Mouse (Mus musculus) MEL (cell line): ENCODE measurements around the gene Nr2c2ap. TPM values are rescaled to one million over a fixed set of nuclear protein-coding genes. Genes with fewer than 3 reads are reported as not detected.

ENCODE experiments used
- DNase-seq: peaks from one replicate; pipeline ENCODE4 v3.0.0; 2011; ENCODE audit warnings: low read depth, low spot score
- H3K27ac ChIP-seq: 2 replicates; pipeline ENCODE4 v1.5.1; 2012; ENCODE audit warnings: low read depth, mild to moderate bottlenecking, control low read depth, low read length, moderate library complexity; ENCODE audit not compliant: control insufficient read depth
- H3K27me3 ChIP-seq, 2 experiments: fragments of 150-350 bp in 1 of 2; sonication (generic) in 1 of 2; 2 replicates each; pipeline ENCODE4 v1.6.1; 2012; ENCODE audit warnings: low read length in 2 of 2, mild to moderate bottlenecking in 2 of 2, improper control_type of control experiment in 1 of 2, moderate library complexity in 1 of 2; ENCODE audit not compliant: insufficient read depth in 2 of 2, control insufficient read depth in 1 of 2
- H3K36me3 ChIP-seq, 2 experiments: 2 replicates each; pipeline ENCODE4 v1.6.1; 2012 to 2014; ENCODE audit warnings: low read length in 2 of 2, improper control_type of control experiment in 1 of 2, inconsistent platforms in 1 of 2, mild to moderate bottlenecking in 1 of 2; ENCODE audit not compliant: insufficient read depth in 2 of 2, control insufficient read depth in 1 of 2
- H3K4me1 ChIP-seq, 2 experiments: fragments of 150-350 bp in 1 of 2; sonication (generic) in 1 of 2; 2 replicates each; pipeline ENCODE4 v1.6.1; 2012; ENCODE audit warnings: low read length in 2 of 2, improper control_type of control experiment in 1 of 2, mild to moderate bottlenecking in 1 of 2; ENCODE audit not compliant: insufficient read depth in 2 of 2, control insufficient read depth in 1 of 2
- H3K4me3 ChIP-seq, 2 experiments: fragments of 150-350 bp in 1 of 2; sonication (generic) in 1 of 2; 2 replicates each; pipeline ENCODE4 v1.5.1; 2012; ENCODE audit warnings: low read depth in 2 of 2, low read length in 2 of 2, mild to moderate bottlenecking in 2 of 2, moderate library complexity in 2 of 2, control low read depth in 1 of 2, improper control_type of control experiment in 1 of 2; ENCODE audit not compliant: control insufficient read depth in 1 of 2, insufficient read depth in 1 of 2
- H3K79me2 ChIP-seq: 2 replicates; pipeline ENCODE4 v1.6.1; 2012; ENCODE audit warnings: mild to moderate bottlenecking, low read length, moderate library complexity; ENCODE audit not compliant: control insufficient read depth, poor library complexity, insufficient read depth
- H3K9ac ChIP-seq: 2 replicates; pipeline ENCODE4 v1.6.1; 2012; ENCODE audit warnings: low read depth, mild to moderate bottlenecking, control low read depth, low read length, moderate library complexity; ENCODE audit not compliant: control insufficient read depth, poor library complexity, severe bottlenecking
- H3K9me3 ChIP-seq: fragments of 150-350 bp; sonication (generic); replicated peaks from 2 replicates; pipeline ENCODE4 v1.6.1; 2012; ENCODE audit warnings: mild to moderate bottlenecking, low read length, improper control_type of control experiment, moderate library complexity; ENCODE audit not compliant: insufficient read depth
- CHD2 ChIP-seq: IDR thresholded peaks from 2 replicates; pipeline ENCODE4 v1.6.1; 2011; ENCODE audit warnings: low read length, improper control_type of control experiment
- CTCF ChIP-seq, 3 experiments: IDR thresholded peaks in 2 of 3; conservative IDR thresholded peaks in 1 of 3; 2 replicates each; pipeline ENCODE4 v1.5.1; 2011 to 2012; ENCODE audit warnings: low read length in 3 of 3, low read depth in 2 of 3, mild to moderate bottlenecking in 2 of 3, improper control_type of control experiment in 1 of 3, inconsistent platforms in 1 of 3, mixed read lengths in 1 of 3, moderate library complexity in 1 of 3; ENCODE audit not compliant: control insufficient read depth in 1 of 3, insufficient read depth in 1 of 3, poor library complexity in 1 of 3, severe bottlenecking in 1 of 3
- ELF1 ChIP-seq: IDR thresholded peaks from 2 replicates; pipeline ENCODE4 v1.6.1; 2014; ENCODE audit warnings: low read depth, mild to moderate bottlenecking, inconsistent platforms, low read length, improper control_type of control experiment, moderate library complexity
- EP300 ChIP-seq, 2 experiments: IDR thresholded peaks; 2 replicates each; pipeline ENCODE4 v1.6.1; 2011; ENCODE audit warnings: improper control_type of control experiment in 2 of 2, low read length in 2 of 2, low read depth in 1 of 2, mild to moderate bottlenecking in 1 of 2
- HCFC1 ChIP-seq: IDR thresholded peaks from 2 replicates; pipeline ENCODE4 v1.6.1; 2012; ENCODE audit warnings: low read depth, mild to moderate bottlenecking, inconsistent platforms, low read length, improper control_type of control experiment, moderate library complexity
- KAT2A ChIP-seq: conservative IDR thresholded peaks from 2 replicates; pipeline ENCODE4 v1.6.1; 2012; ENCODE audit warnings: low read depth, low read length, improper control_type of control experiment, inconsistent platforms
- MAX ChIP-seq: IDR thresholded peaks from 2 replicates; pipeline ENCODE4 v1.6.1; 2011; ENCODE audit warnings: low read length, improper control_type of control experiment
- MAZ ChIP-seq: IDR thresholded peaks from 2 replicates; pipeline ENCODE4 v1.6.1; 2012; ENCODE audit warnings: low read depth, mild to moderate bottlenecking, inconsistent platforms, low read length, improper control_type of control experiment
- MEF2A ChIP-seq: IDR thresholded peaks from 2 replicates; pipeline ENCODE4 v1.6.1; 2014; ENCODE audit warnings: low read depth, mild to moderate bottlenecking, inconsistent platforms, low read length, improper control_type of control experiment; ENCODE audit not compliant: poor library complexity, insufficient replicate concordance, severe bottlenecking; ENCODE audit errors: extremely low read depth
- MXI1 ChIP-seq: IDR thresholded peaks from 2 replicates; pipeline ENCODE4 v1.6.1; 2011; ENCODE audit warnings: mild to moderate bottlenecking, low read depth, low read length, improper control_type of control experiment
- MYC ChIP-seq: IDR thresholded peaks from 2 replicates; pipeline ENCODE4 v1.6.1; 2011; ENCODE audit warnings: low read depth, mild to moderate bottlenecking, low read length, improper control_type of control experiment, moderate library complexity
- NELFE ChIP-seq: IDR thresholded peaks from 2 replicates; pipeline ENCODE4 v1.6.1; 2011; ENCODE audit warnings: low read depth, low read length, improper control_type of control experiment
- NRF1 ChIP-seq: IDR thresholded peaks from 2 replicates; pipeline ENCODE4 v1.6.1; 2014; ENCODE audit warnings: low read depth, mild to moderate bottlenecking, inconsistent platforms, low read length, improper control_type of control experiment, moderate library complexity; ENCODE audit not compliant: poor library complexity, insufficient read depth, severe bottlenecking
- POLR2A ChIP-seq, 2 experiments: IDR thresholded peaks; 2 replicates each; pipeline ENCODE4 v1.6.1; 2011 to 2012; ENCODE audit warnings: low read length in 2 of 2, mild to moderate bottlenecking in 2 of 2, control low read depth in 1 of 2, improper control_type of control experiment in 1 of 2, low read depth in 1 of 2, moderate library complexity in 1 of 2; ENCODE audit not compliant: control insufficient read depth in 1 of 2, insufficient read depth in 1 of 2, poor library complexity in 1 of 2
- POLR2AphosphoS2 ChIP-seq: IDR thresholded peaks from 2 replicates; pipeline ENCODE4 v1.6.1; 2011; ENCODE audit warnings: low read length, improper control_type of control experiment
- RCOR1 ChIP-seq: IDR thresholded peaks from 2 replicates; pipeline ENCODE4 v1.6.1; 2012; ENCODE audit warnings: low read depth, mild to moderate bottlenecking, inconsistent platforms, low read length, improper control_type of control experiment
- SIN3A ChIP-seq: IDR thresholded peaks from 2 replicates; pipeline ENCODE4 v1.6.1; 2012; ENCODE audit warnings: low read length, improper control_type of control experiment, inconsistent platforms
- TBP ChIP-seq: IDR thresholded peaks from 2 replicates; pipeline ENCODE4 v1.8.0; 2011; ENCODE audit warnings: low read depth, low read length, improper control_type of control experiment
- USF1 ChIP-seq: IDR thresholded peaks from 2 replicates; pipeline ENCODE4 v1.6.1; 2014; ENCODE audit warnings: low read depth, mild to moderate bottlenecking, inconsistent platforms, low read length, improper control_type of control experiment, moderate library complexity
- USF2 ChIP-seq, 2 experiments: IDR thresholded peaks; 2 replicates each; pipeline ENCODE4 v1.6.1; 2011 to 2012; ENCODE audit warnings: improper control_type of control experiment in 2 of 2, low read length in 2 of 2, borderline replicate concordance in 1 of 2, inconsistent platforms in 1 of 2, low read depth in 1 of 2, mild to moderate bottlenecking in 1 of 2; ENCODE audit not compliant: insufficient read depth in 1 of 2
- ZC3H11A ChIP-seq: IDR thresholded peaks from 2 replicates; pipeline ENCODE4 v1.6.1; 2012; ENCODE audit warnings: low read depth, mild to moderate bottlenecking, inconsistent platforms, low read length, improper control_type of control experiment
- ZMIZ1 ChIP-seq: IDR thresholded peaks from 2 replicates; pipeline ENCODE4 v1.6.1; 2012; ENCODE audit warnings: low read depth, mild to moderate bottlenecking, inconsistent platforms, low read length, improper control_type of control experiment, moderate library complexity
- polyA plus RNA-seq, 2 experiments: library from polyadenylated mRNA; stranded (reverse) in 1 of 2; unstranded in 1 of 2; fragments of >175 nt in 1 of 2; fragments of >200 nt in 1 of 2; gene quantifications; 2 replicates each; pipeline versions ENCODE4 v1.2.1 to v1.2.4; 2012; ENCODE audit warnings: low replicate concordance in 2 of 2, low read depth in 1 of 2; ENCODE audit not compliant: insufficient read length in 2 of 2, insufficient read depth in 1 of 2, missing spikeins in 1 of 2
- total RNA-seq: library from RNA; depleted of rRNA; stranded (reverse); fragments of 300-350 nt; gene quantifications from 2 replicates; pipeline ENCODE4 v1.2.3, GENCODE M21; 2012

The Nr2c2ap gene
- total and polyA plus RNA-seq, 3 experiments: 24.6 to 55.7 TPM; not detected in 1

DNA sequence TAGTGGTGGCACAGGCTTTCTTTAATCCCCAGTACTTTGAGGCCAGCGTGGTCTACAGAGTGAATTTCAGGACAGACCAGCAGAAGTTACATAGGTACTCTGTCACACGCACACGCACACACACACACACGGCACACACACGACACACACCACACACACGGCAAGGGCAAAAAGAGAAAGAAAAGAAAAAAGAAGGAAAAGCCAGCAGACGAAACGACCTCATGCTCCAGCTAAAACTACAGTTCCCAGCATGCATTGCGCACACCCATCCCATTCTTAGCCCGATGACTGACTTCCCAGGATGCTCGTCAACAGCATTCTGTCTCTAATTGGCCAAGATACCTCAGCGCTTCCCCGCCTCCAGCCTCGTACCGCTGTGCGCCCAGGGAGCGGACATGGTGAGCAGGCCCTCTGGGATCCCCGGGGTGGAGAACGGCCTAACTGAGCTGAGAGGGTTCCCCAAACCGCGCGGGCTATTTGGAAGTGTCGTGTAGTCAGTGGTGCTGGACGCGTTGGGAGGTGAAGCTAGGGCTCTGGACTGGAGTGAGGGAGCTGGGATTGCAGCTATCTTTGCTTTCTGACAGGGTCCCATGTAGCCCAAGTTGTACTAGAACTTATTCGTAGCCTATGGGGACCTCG is 41.0 kb downstream of the Nr2c2ap start, which contains the start of gene Tmem161a:
Gene Tmem161a (plus strand): TSS at position 314 of the 639 bp plus-strand sequence.
- H3K4me1 ChIP-seq: peaks cover 7 to 17% of the 10 kb centered on the region in 2 experiments
- H3K27ac ChIP-seq: peak within 1 kb of the TSS; percentile 48

DNA sequence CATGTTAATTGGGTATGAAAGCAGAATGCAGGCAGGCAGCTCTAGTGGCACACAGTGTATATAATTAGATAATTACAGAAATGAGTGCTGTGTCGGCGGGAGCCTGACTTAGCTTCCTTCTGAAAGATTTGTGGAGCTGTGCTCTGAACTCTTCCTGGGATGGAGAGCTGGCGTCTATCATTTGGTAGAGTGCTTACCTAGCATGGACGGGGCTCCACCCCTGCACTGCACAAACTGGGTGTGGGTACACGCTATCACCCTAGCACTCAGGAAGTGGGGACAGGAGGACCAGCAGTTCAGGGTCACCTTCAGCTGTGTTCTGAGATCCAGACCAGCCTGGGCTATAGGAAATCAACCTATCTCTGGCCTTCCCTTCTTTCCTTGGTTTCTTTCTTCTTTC is 42.2 kb downstream of the Nr2c2ap start:
- peak overlapping the region; percentile 17 for H3K9ac ChIP-seq
- peak overlapping the region; percentile 66 to 82; a peak in 2 of 4 replicates for H3K4me3 ChIP-seq
- TF ChIP-seq EP300 (IDR thresholded peaks at IDR 0.05; ENCODE audit: low read depth in 1 of 2, low read length in 2 of 2) (0 out of 4 replicates have a peak, but pooled peaks of 1 of the 2 experiments have one; percentile 9), RCOR1 (no peak)
- peak; percentile 37 for DNase-seq
- H3K9me3 ChIP-seq: no peaks in the 10 kb centered on the region
- H3K36me3 ChIP-seq: peaks cover 0 to 10% of the 10 kb centered on the region in 2 experiments; a peak in 2 of 4 replicates
- peaks cover 7 to 17% of the 10 kb centered on the region in 2 experiments for H3K4me1 ChIP-seq
- no peak overlapping the region for H3K27ac ChIP-seq
- peaks cover 10% of the 10 kb centered on the region for H3K79me2 ChIP-seq
- no peaks in the 10 kb centered on the region for H3K27me3 ChIP-seq

More for the DNA sequence above, 41.0 kb downstream of the Nr2c2ap start, which contains the start of gene Tmem161a:
- Histone ChIP-seq H3K4me3 (peak within 1 kb of the TSS; percentile 75 to 82), H3K9me3 (no peaks in the 10 kb centered on the region), H3K79me2 (peaks cover 10% of the 10 kb centered on the region)
- TF ChIP-seq ELF1: peak; percentile 59
- no peak for TF ChIP-seq MEF2A
- TF ChIP-seq USF1: peak; percentile 48
- no peak for TF ChIP-seq CTCF (IDR thresholded peaks at IDR 0.05 in 2 of 3, conservative IDR thresholded peaks at IDR 0.05 in 1 of 3; ENCODE audit: control insufficient read depth in 1 of 3, insufficient read depth in 1 of 3, low read depth in 2 of 3, low read length in 3 of 3, poor library complexity in 1 of 3, severe bottlenecking in 1 of 3)
- no peak; the same call in none of the 2 replicates for TF ChIP-seq CHD2
- TF ChIP-seq ZC3H11A: no peak
- peak; percentile 76 for TF ChIP-seq MXI1
- TF ChIP-seq MYC: peak; percentile 75
- TF ChIP-seq POLR2A (IDR thresholded peaks at IDR 0.05; ENCODE audit: control insufficient read depth in 1 of 2, insufficient read depth in 1 of 2, low read depth in 1 of 2, low read length in 2 of 2, poor library complexity in 1 of 2): peak; percentile 68 to 91
- peak; percentile 41; the same call in 1 of the 2 replicates for TF ChIP-seq MAZ
- TF ChIP-seq USF2 (IDR thresholded peaks at IDR 0.05; ENCODE audit: borderline replicate concordance in 1 of 2, insufficient read depth in 1 of 2, low read depth in 1 of 2, low read length in 2 of 2): no peak
- peak; percentile 84 for TF ChIP-seq NELFE
- peak; percentile 98 for TF ChIP-seq HCFC1
- TF ChIP-seq TBP: peak; percentile 80
- peak; percentile 65; the same call in 1 of the 2 replicates for TF ChIP-seq MAX
- TF ChIP-seq ZMIZ1: 0 out of 2 replicates have a peak, but pooled peaks have one; percentile 51
- peak; percentile 75 for TF ChIP-seq SIN3A
- peak; percentile 90 for TF ChIP-seq KAT2A
- peak; percentile 43; the same call in 1 of the 2 replicates for TF ChIP-seq NRF1
- peak; percentile 85 for TF ChIP-seq POLR2AphosphoS2
- TF ChIP-seq, all 39 proteins: peak for 15
- Histone ChIP-seq H3K36me3 (peaks cover 0 to 10% of the 10 kb centered on the region in 2 experiments; a peak in 2 of 4 replicates), H3K9ac (peak within 1 kb of the TSS; percentile 82), H3K27me3 (no peaks in the 10 kb centered on the region)
- peak; percentile 98 for DNase-seq
